Mouse (Mus musculus) kidney, postnatal 0 days (tissue): ENCODE data around the gene Fyco1. TPM values are rescaled to one million over a fixed set of nuclear protein-coding genes. Genes with fewer than 3 reads are reported as not detected.
A peak's percentile ranks its signal among the peaks of the same experiment; 100 is the strongest.
"Not testable (repeated sequence)": the region's sequence is repeated elsewhere in the genome, so short reads cannot be mapped to it uniquely, and the experiment has no call there.

Experiments used
- ATAC-seq: fragments of 200-750 bp; cut with Nextera tagmentation; replicated peaks from 2 replicates; pipeline ENCODE4 v1.8.0; 2017; ENCODE audit warnings: low read depth, moderate number of reproducible peaks, moderate TSS enrichment, moderate library complexity; ENCODE audit not compliant: low FRiP score
- DNase-seq: peaks from one replicate; pipeline ENCODE4 v3.0.0-alpha.2; 2016; ENCODE audit warnings: low spot score
- H3K27ac ChIP-seq: fragments of 300-500 bp; sonication (generic); 2 replicates; pipeline ENCODE4 v1.5.1; 2014; ENCODE audit warnings: mild to moderate bottlenecking
- H3K27me3 ChIP-seq: fragments of 300-500 bp; sonication (generic); 2 replicates; pipeline ENCODE4 v1.6.1; 2014; ENCODE audit warnings: low read length, mixed read lengths; ENCODE audit not compliant: insufficient read depth
- H3K36me3 ChIP-seq: fragments of 300-500 bp; sonication (generic); 2 replicates; pipeline ENCODE4 v1.6.1; 2014; ENCODE audit warnings: low read length, mixed read lengths; ENCODE audit not compliant: insufficient read depth
- H3K4me1 ChIP-seq: fragments of 300-500 bp; sonication (generic); replicated peaks from 2 replicates; pipeline ENCODE4 v1.6.1; 2014; ENCODE audit warnings: antibody characterized with exemption, low read length, mixed read lengths; ENCODE audit not compliant: insufficient read depth
- H3K4me2 ChIP-seq: fragments of 300-500 bp; sonication (generic); 2 replicates; pipeline ENCODE4 v1.6.1; 2014; ENCODE audit warnings: mild to moderate bottlenecking, low read length, moderate library complexity, mixed read lengths
- H3K4me3 ChIP-seq: fragments of 300-500 bp; sonication (generic); replicated peaks from 2 replicates; pipeline ENCODE4 v1.5.1; 2014; ENCODE audit warnings: low read depth, low read length
- H3K9ac ChIP-seq: fragments of 300-500 bp; sonication (generic); 2 replicates; pipeline ENCODE4 v1.6.1; 2014; ENCODE audit warnings: low read depth, low read length
- H3K9me3 ChIP-seq: fragments of 300-500 bp; sonication (generic); replicated peaks from 2 replicates; pipeline ENCODE4 v1.6.1; 2016; ENCODE audit warnings: low read length, inconsistent platforms, mixed read lengths
- CTCF ChIP-seq: IDR thresholded peaks from 2 replicates; pipeline ENCODE4 v1.5.1; 2016; ENCODE audit warnings: antibody characterized with exemption, low read depth, mild to moderate bottlenecking, moderate library complexity
- WGBS: fragments of 180-500 bp; shearing (Covaris S2); extraction: QIAGEN DNeasy Blood & Tissue Kit; methylation state at CpG from one replicate; pipeline ENCODE4 v1.1.7; 2014; 5-methylcytosine and 5-hydroxymethylcytosine counted together
- polyA plus RNA-seq: library from polyadenylated mRNA; unstranded; fragments of >200 nt; fragmentation: Nextera tagmentation; extraction: Ambion mirVana; gene quantifications from 2 replicates; pipeline ENCODE4 v1.2.1, GENCODE M21; 2015

The Fyco1 gene
- polyA plus RNA-seq, 1 experiment from 2014 or later, result 5.3 TPM

DNA sequence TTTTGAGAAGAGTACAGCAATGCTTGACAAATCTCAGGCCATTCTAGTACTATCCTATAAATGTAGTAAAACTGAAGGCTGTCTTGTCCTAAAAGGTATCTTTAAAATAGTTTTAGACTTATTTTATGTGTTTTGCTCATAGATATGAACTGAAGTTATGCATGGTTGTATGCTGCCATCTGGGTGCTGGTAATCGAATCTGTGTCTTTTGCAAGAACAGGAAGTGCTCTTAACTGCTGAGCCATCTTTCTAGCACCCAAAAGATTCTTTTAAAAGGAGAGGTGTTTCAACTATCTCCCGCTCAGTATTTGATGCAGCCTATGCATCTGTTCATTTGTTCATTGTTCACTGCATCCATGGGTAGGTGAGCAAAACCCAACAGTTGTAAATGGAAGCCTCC is 46.5 kb downstream of the Fyco1 start:
- ATAC-seq, result no peak
- no peak for TF ChIP-seq CTCF
- Histone ChIP-seq H3K4me1 (no peaks in the 10 kb centered on the region), H3K36me3 (peaks cover 30% of the 10 kb centered on the region), H3K27me3 (no peaks in the 10 kb centered on the region), H3K27ac (no peak overlapping the region), H3K4me3 (no peak overlapping the region), H3K9me3 (no peaks in the 10 kb centered on the region), H3K9ac (no peak overlapping the region), H3K4me2 (no peak overlapping the region)
- no peak for DNase-seq
- 93% methylated on average over 2 of the region's 2 CpGs for WGBS

DNA sequence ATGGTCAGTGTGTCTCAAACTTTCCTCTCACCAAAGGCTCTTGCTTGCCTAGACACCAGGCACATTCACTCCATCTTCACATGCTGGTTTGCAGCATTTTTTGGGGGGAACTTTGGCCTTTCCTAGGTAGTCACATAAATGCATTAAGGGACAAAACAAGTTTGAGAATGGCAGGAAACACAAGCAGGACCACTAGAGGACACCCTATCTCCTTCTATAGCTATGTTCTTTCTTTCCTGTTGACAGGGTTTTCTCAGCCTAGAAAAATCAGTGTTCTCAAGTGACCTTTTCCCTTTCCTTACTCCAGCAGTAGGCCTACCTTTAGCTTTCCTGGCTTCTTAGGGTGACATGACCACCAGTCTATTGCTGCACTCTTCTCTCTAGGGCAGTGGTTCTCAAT is 48.8 kb downstream of the Fyco1 start:
- no peak for TF ChIP-seq CTCF
- Histone ChIP-seq H3K4me3 (no peak overlapping the region), H3K9me3 (no peaks in the 10 kb centered on the region), H3K4me1 (no peaks in the 10 kb centered on the region), H3K27ac (no peak overlapping the region), H3K9ac (no peak overlapping the region), H3K4me2 (no peak overlapping the region), H3K27me3 (no peaks in the 10 kb centered on the region), H3K36me3 (peaks cover 32% of the 10 kb centered on the region; the same call in 1 of the 2 replicates)
- ATAC-seq, result no peak
- no peak for DNase-seq

DNA sequence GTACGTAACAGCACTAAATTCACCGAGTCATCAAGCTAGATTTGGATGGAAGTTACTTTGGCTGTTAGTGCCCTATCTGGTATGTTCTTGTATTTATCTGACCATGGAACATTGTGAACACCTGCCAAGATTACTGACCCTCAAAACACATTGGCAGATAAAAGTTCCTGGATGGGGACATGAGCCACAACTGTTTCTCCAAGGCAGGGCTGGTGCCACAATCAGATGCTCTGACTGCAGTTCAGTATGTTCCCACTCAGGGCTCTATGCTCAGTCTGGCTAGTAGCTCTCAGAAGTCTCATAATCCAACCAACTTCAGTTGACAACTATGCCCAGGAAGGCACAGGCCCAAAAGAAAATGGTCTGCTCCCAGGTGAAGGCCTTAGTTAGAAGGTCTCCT is 49.3 kb downstream of the Fyco1 start:
- H3K27ac ChIP-seq, result no peak overlapping the region
- H3K4me2 ChIP-seq, result no peak overlapping the region
- ATAC-seq, result no peak
- H3K27me3 ChIP-seq, result no peaks in the 10 kb centered on the region
- TF ChIP-seq CTCF, result no peak
- H3K9ac ChIP-seq, result no peak overlapping the region
- no peaks in the 10 kb centered on the region for H3K4me1 ChIP-seq
- no peak overlapping the region for H3K4me3 ChIP-seq
- H3K36me3 ChIP-seq, result peaks cover 33% of the 10 kb centered on the region
- H3K9me3 ChIP-seq, result no peaks in the 10 kb centered on the region
- WGBS, result 90% methylated on average over 2 of the region's 2 CpGs
- no peak for DNase-seq

DNA sequence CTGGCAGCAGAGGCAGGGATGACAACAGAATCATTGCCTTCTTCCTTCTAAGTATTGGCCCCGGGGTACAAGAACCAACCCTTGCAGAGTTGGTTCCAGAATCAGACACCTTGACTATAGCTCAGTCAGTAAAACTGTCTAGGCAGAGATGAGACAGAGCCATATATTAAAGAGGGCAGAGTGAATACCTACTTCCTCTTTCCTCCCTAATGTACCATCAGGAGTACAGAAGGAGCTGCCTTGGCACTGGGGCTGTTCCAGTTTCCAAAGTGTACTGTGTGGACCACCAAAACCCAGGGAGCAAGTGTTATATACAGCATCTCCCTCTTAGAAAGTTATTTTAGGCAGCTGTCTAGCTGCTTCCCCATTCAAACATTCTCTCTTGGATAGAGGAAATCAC is 50.2 kb downstream of the Fyco1 start:
- DNase-seq, result no peak
- H3K27me3 ChIP-seq, result no peaks in the 10 kb centered on the region

DNA sequence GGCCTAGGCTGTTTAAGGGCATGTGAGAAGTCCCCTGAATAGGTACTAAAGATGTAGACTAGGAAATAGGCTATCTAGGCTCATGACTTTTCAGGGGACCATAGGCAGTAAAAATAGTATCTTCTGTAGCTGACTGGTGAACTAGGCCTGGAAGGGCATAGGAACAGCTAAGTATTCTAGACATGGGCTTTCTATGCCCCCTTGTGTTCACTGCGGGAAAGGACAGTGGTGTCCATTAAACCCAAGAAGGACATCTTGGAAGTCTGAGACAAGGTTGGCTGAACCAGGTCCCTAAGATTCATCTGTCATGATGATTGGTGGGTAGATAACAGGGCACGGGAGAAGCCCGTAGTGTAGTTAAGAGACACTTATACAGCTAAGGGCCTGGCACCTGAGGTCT is 55.5 kb downstream of the Fyco1 start:
- Histone ChIP-seq H3K36me3 (peaks cover 59% of the 10 kb centered on the region), H3K4me3 (no peak overlapping the region), H3K9ac (no peak overlapping the region), H3K27ac (no peak overlapping the region), H3K9me3 (no peaks in the 10 kb centered on the region), H3K27me3 (no peaks in the 10 kb centered on the region), H3K4me2 (no peak overlapping the region), H3K4me1 (no peaks in the 10 kb centered on the region)
- WGBS, result 59% methylated on average over 3 of the region's 3 CpGs
- 0 out of 2 replicates have a peak, but pooled peaks have one; percentile 43 for ATAC-seq
- TF ChIP-seq CTCF, result peak; percentile 81
- peak; percentile 78 for DNase-seq

More for the DNA sequence above, 50.2 kb downstream of the Fyco1 start:
- 94% methylated on average over 1 of the region's 1 CpGs for WGBS
- no peak overlapping the region for H3K27ac ChIP-seq
- peaks cover 39% of the 10 kb centered on the region for H3K36me3 ChIP-seq
- no peak for TF ChIP-seq CTCF
- no peaks in the 10 kb centered on the region for H3K9me3 ChIP-seq
- no peak for ATAC-seq
- H3K9ac ChIP-seq, result no peak overlapping the region
- H3K4me3 ChIP-seq, result no peak overlapping the region
- H3K4me1 ChIP-seq, result no peaks in the 10 kb centered on the region
- no peak overlapping the region for H3K4me2 ChIP-seq

DNA sequence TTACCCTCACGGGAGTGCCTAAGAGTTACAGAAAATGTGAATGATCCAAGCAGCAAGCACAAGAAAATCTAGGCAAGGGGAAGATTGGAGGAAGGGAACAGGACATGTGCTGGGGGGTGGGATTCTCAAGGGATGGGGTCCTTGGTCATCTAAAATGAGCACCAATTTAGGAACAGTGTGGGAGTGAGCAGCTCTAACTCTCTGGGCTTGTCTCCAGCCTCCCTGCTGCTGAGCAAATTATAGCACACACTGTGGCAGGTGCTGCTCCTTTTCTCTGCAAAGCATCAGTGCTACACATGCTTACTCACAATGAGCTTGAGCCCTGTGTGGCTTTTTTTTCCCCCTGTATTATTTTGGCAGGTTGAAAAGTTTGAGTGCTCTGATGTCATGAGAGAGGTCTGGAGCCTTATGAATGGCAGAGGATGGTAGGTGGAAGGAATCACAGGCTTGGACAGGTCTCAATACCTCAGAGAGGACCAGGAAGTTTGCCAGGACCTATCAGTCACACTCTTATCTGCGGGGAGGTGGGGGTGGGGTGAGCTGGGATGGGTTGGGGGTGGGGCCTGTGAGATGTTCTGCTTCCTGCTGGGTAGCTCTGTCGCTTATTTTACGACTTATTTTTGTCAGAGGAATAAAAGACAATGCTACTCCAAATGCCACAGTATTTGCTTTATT is 62.7 kb downstream of the Fyco1 start:
- no peaks in the 10 kb centered on the region for H3K9me3 ChIP-seq

DNA sequence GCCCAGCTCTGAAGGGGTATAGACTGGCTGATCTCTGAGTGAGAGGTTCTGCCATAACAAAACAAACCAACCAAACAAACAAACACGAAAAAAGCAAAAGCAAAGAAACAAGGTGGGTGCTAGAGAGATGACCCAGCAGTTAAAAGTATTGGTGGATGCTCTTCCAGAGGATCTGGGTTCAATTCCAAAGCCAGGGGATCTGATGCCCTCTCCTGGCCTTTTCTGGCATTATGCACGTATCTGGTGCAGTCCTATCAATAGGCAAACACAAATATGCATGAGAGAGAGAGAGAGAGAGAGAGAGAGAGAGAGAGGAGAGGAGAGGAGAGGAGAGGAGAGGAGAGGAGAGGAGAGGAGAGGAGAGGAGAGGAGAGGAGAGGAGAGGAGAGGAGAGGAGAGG is 78.4 kb downstream of the Fyco1 start:
- not testable (repeated sequence) for H3K27ac ChIP-seq, H3K9me3 ChIP-seq, ATAC-seq, H3K27me3 ChIP-seq, H3K36me3 ChIP-seq, H3K4me1 ChIP-seq, H3K4me2 ChIP-seq, H3K4me3 ChIP-seq, H3K9ac ChIP-seq, DNase-seq
- peak; percentile 41; the same call in 1 of the 2 replicates for TF ChIP-seq CTCF
- WGBS, result 29% methylated on average over 2 of the region's 2 CpGs

More for the DNA sequence above, 62.7 kb downstream of the Fyco1 start:
- Histone ChIP-seq H3K27ac (no peak overlapping the region), H3K4me3 (no peak overlapping the region), H3K27me3 (no peaks in the 10 kb centered on the region), H3K4me2 (no peak overlapping the region), H3K4me1 (no peaks in the 10 kb centered on the region), H3K36me3 (peaks cover 30% of the 10 kb centered on the region), H3K9ac (no peak overlapping the region)
- WGBS, result 75% methylated on average over 4 of the region's 4 CpGs
- TF ChIP-seq CTCF, result no peak
- no peak for ATAC-seq
- no peak for DNase-seq
